In the genomic region with DNA sequence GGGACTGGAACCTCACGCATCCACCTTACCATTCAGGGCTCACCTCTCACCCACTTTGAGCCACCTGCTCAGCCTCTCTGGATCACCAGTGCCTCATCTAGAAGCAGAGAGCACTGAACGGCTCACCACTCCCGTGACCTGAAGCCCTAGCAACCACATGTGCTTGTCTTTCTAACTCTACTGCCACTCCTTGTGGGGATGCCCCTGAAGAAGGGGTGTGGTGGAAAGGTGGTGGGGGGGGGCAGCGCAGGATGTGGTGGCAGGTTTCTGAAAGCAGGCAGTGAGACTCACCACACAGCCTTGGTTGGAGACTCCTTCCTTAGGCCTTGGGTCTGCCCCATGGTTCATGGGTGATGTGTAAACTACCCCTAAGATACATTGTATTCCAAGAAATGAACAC, we compare ENCODE assay signal across 14 mouse cellular contexts.
DNase-seq lines count a peak whose midpoint lies in the region; ATAC-seq and TF ChIP-seq lines count a peak whose summit lies in the region.
"Had no signal": no experiment of that assay in that cellular context is flagged by ENCODE, and none has a peak within 500 bp of the region (broad histone marks: within the 10 kb centered on the region; RNA-seq: fewer than 3 reads in every experiment).

No protein-coding gene starts in this region.

- H3K9me3 ChIP-seq in forebrain, embryonic 11.5 days (ENCODE audit: control insufficient read depth, low read length): no peaks in the 10 kb centered on the region
- no peaks in the 10 kb centered on the region for H3K9me3 ChIP-seq in forebrain, postnatal 0 days (ENCODE audit: low read length)
- H3K9me3 ChIP-seq: heart, embryonic 13.5 days; megakaryocyte, embryonic 14.5 days had no signal

- no peak for ATAC-seq in forebrain, embryonic 11.5 days (replicated peaks; ENCODE audit: low FRiP score)
- ATAC-seq in forebrain, postnatal 0 days: no peak
- peak; percentile 99 for ATAC-seq in inflammation-experienced regulatory T-cells, adult 6 months
- ATAC-seq: intestine, postnatal 0 days had no signal

- H3K9ac ChIP-seq in forebrain, embryonic 11.5 days (ENCODE audit: low read length): no peak overlapping the region
- H3K9ac ChIP-seq in forebrain, postnatal 0 days: no peak overlapping the region

- peaks cover 4% of the 10 kb centered on the region; the same call in 1 of the 2 replicates for H3K4me1 ChIP-seq in forebrain, embryonic 11.5 days (replicated peaks; ENCODE audit: control insufficient read depth, insufficient read depth, low read length)
- H3K4me1 ChIP-seq in forebrain, postnatal 0 days (ENCODE audit: insufficient read depth): peaks cover 6% of the 10 kb centered on the region; the same call in 1 of the 2 replicates

- no peak for TF ChIP-seq CTCF in forebrain, postnatal 0 days (IDR thresholded peaks at IDR 0.05; ENCODE audit: low read depth)

- no peaks in the 10 kb centered on the region for H3K36me3 ChIP-seq in forebrain, embryonic 11.5 days (ENCODE audit: control insufficient read depth, insufficient read depth, low read length)
- H3K36me3 ChIP-seq in forebrain, postnatal 0 days (ENCODE audit: insufficient read depth): no peaks in the 10 kb centered on the region
- H3K36me3 ChIP-seq: heart, embryonic 13.5 days had no signal

- peak; percentile 33 for DNase-seq in forebrain, embryonic 11.5 days (ENCODE audit: low spot score)
- DNase-seq in forebrain, postnatal 0 days: no peak
- peak; percentile 87 for DNase-seq in CD4-positive helper T cell, adult 2 months (ENCODE audit: low read depth, low spot score)
- peak; percentile 71 for DNase-seq in thymus, postnatal 0 days (ENCODE audit: low spot score)
- no peak for DNase-seq in adrenal gland, postnatal 25 days
- DNase-seq in kidney, postnatal 14 days: no peak
- no peak for DNase-seq in left cerebral cortex, postnatal 25 days (ENCODE audit: low spot score in 2 of 2)
- DNase-seq: kidney, postnatal 10 days; layer of hippocampus, adult 9-11 months; liver had no signal

- no peak overlapping the region for H3K4me2 ChIP-seq in forebrain, embryonic 11.5 days (ENCODE audit: low read depth, low read length, severe bottlenecking)
- no peak overlapping the region for H3K4me2 ChIP-seq in forebrain, postnatal 0 days (ENCODE audit: low read depth)

- 0 out of 2 replicates have a peak, but pooled peaks cover 2% of the 10 kb centered on the region for H3K27me3 ChIP-seq in forebrain, embryonic 11.5 days (ENCODE audit: control insufficient read depth, insufficient read depth, low read length)
- H3K27me3 ChIP-seq in forebrain, postnatal 0 days (ENCODE audit: insufficient read depth, low read length): no peaks in the 10 kb centered on the region
- H3K27me3 ChIP-seq: heart, embryonic 13.5 days had no signal

- no peak overlapping the region for H3K27ac ChIP-seq in forebrain, embryonic 11.5 days (ENCODE audit: low read depth, low read length)
- H3K27ac ChIP-seq in forebrain, postnatal 0 days (ENCODE audit: low read depth, low read length): no peak overlapping the region

- WGBS in forebrain, embryonic 11.5 days: 92% methylated on average over 4 of the region's 4 CpGs
- 93% methylated on average over 4 of the region's 4 CpGs for WGBS in forebrain, postnatal 0 days

- H3K4me3 ChIP-seq in forebrain, embryonic 11.5 days (ENCODE audit: low read depth, low read length): no peak overlapping the region
- no peak overlapping the region for H3K4me3 ChIP-seq in forebrain, postnatal 0 days (ENCODE audit: low read depth, low read length)
- H3K4me3 ChIP-seq: heart, embryonic 13.5 days; megakaryocyte, embryonic 14.5 days had no signal

- intact Hi-C loops in left cerebral cortex, postnatal 25 days (cut with DNase I): no loop called here

Comparison
In these comparisons a context has a peak if more than half of its experiments do, and no peak if none do; other contexts are left out.
1. DNase-seq: peak in forebrain, embryonic 11.5 days (single experiment), CD4-positive helper T cell, adult 2 months (single experiment) and thymus, postnatal 0 days (single experiment); none in forebrain, postnatal 0 days (single experiment), adrenal gland, postnatal 25 days (single experiment), kidney, postnatal 14 days (single experiment) and left cerebral cortex, postnatal 25 days (0 of 2).